Mouse (Mus musculus) activated CD4-positive, CD25-positive, alpha-beta regulatory T cell, adult 4 months (primary cell): ENCODE data around the gene Pnkd. TPM values are rescaled to one million over a fixed set of nuclear protein-coding genes. Genes with fewer than 3 reads are reported as not detected.

Experiments
- ATAC-seq: one replicate; pipeline ENCODE4 v1.8.0; 2017
- polyA plus RNA-seq, 2 experiments: library from polyadenylated mRNA; unstranded; fragments of 100-300 nt; shearing (Covaris generic); gene quantifications; one replicate each; pipeline ENCODE4 v1.2.1; 2017

The Pnkd gene
- 10 to 100 TPM; 80.2 to 97.8 TPM for polyA plus RNA-seq

DNA sequence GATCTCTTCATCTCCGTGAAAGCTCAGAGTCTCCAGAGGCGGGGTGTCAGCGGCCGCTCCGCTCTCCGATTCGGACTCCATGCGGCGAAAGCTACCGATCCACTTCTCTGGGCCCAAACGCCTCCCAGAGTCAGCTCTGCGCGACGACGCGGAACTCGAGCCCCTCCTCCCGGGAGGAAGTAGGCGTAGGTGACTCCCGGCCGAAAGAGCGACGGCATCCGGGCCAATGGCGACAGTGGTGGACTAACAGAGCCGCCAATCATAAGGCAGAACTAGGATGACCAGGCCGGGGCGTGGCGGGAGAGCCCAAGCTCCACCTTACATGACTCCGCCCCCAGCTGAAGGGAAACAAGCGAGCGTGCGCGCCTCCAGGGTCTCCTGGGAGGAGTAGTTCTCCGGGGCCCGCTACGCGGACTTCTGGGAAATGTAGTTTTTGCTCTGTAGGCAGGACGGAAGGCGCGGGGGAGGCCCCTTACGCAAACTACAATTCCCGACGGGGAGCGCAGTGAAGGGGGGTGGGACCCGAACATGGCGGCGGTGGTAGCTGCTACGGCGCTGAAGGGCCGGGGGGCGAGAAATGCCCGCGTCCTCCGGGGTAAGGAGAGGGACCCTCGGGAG is at the start of gene Pnkd, which contains the start of gene Aamp:
Pnkd (plus strand) TSS at position 388 of the 618 bp plus-strand sequence.
Aamp (minus strand) TSS at position 196 of the 618 bp plus-strand sequence.
- ATAC-seq, result peak; percentile 94

DNA sequence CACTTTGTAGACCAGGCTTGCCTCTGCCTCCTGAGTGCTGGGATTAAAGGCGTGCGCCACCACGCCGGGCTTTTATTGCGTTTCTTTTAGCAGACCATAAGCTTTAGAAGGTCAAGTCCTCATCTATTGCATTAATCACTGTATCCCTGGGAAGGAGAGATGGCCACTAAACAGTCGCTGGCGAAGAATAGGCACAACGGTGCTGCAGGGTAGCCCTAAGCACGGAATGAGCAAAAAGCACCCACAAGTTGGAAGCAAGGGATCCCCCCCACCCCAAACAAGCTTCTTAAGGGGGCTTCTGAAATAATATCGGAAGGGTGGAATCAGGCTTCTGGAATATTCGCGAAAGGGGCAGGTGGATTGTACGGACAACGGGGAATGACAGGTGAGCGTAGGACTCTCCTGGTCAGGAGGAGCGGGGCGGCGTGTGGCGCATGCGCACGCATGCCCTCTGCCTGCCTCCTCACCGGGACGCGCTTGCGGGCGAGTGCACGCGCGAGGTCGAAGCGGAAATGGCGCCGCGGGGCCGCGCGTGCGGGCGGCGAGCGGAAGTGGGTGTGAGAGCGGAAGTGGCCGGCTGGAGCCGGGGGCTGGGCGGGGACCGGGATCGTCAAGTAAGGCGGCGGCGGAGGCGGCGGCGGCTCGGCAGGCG is 48.7 kb upstream of the Pnkd start, which contains the start of gene Arpc2:
Arpc2 (plus strand) TSS at position 147 of the 652 bp plus-strand sequence.
- peak; percentile 62 for ATAC-seq

GRCm38 (mm10) chr1:74236590-74237317 is 48.0 kb upstream of the Pnkd start:
- peak; percentile 37 for ATAC-seq

GRCm38 (mm10) chr1:74237671-74238070 is 47.1 kb upstream of the Pnkd start:
- no peak for ATAC-seq

DNA sequence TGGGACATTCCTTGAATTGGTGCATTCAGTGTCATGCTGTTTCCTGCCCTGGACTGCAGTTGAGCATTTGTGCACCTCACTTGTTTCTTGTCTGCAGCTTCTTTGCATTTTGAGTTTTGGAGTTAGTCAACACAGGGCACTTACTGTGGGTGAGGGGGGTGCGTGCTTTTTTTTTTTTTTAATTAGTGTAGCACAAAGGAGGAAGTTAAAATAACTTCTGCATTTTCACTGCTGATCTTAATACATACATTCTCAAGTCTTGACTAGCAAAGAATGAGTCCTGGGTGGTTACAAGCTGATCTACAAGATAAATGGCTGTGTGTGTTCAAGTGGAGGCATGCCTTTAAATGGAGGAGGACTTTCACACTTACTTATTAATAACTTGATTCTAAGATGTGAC is 46.6 kb upstream of the Pnkd start:
- peak; percentile 8 for ATAC-seq

DNA sequence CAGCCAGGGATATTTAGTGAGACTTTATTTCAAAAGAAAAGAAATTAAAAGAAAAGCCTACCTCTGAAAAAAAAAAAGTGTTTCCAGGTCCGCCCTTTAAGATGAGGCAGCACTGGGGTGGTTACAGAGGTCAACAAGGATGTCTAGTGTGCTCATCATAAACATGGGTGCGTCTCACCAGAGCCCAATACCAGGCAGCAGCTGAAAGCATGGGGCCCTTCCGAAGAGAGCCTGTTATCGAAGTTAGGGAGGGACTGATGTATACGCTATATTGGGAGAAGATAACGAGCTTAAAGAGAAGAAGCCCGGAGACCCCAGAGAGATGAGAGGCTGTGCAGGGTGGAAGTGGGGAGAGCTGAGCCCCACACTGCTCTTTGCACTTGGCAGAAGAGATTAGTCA is 45.6 kb upstream of the Pnkd start:
- ATAC-seq, result peak; percentile 37

DNA sequence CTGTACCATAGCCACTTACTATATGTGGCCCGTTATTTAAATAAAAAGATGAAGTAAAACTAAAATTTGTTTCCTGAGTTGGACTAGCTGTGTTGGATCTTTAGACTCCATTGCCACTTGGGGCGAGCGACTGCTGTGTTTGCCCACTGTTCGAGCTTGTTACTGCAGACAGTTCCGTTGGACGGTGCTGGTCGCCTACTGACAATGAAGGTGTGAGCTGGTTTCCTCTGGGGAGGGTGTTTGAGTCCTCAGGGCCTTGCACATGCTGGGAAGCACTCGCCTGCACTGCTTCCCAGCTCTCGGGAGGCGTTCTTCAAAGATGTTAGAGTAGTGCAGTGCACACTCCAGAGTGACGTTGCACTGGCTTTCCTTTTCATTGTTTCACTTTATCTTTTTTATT is 45.1 kb upstream of the Pnkd start:
- ATAC-seq, result no peak

GRCm38 (mm10) chr1:74240311-74240710 is 44.4 kb upstream of the Pnkd start:
- no peak for ATAC-seq

DNA sequence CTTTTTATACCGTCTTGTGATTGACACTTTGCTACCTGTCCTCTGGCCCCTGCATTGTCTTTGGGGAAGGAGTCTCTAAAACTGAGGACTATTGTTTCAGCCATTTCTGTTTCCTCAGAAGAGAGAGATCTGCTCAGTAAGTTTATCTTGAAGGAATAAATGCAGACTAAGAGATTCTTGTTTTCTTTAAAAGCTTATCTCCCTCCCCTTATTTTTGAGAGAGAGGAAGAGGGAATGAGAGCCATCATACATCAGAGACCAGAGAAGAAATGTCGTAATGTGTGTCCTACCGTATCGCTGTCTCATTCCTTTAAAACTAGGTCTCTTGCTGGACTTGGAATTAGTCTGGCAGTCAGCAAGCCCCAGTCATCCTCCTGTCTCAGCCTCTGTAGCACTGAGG is 43.9 kb upstream of the Pnkd start:
- ATAC-seq, result no peak

DNA sequence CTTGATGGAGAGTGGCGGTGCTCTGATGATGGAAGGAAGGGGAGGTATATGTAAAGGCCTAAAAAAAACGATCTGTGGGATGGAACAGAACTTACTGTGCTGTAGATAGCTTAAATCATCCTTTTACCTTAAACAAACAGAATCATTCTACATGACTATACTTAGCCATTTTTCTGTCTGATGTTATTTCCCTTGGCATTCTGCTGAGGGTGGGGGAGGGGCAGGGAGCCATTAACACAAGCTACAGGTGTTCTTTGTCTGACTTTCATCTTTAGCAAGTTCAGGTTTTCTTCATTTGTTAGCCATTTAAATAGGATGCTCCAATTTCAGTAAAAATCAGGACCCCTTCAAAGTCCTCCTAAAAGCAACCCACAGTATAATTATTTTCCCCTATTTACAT is 39.2 kb upstream of the Pnkd start:
- ATAC-seq, result no peak

GRCm38 (mm10) chr1:74248799-74249198 is 35.9 kb upstream of the Pnkd start:
- peak; percentile 97 for ATAC-seq

DNA sequence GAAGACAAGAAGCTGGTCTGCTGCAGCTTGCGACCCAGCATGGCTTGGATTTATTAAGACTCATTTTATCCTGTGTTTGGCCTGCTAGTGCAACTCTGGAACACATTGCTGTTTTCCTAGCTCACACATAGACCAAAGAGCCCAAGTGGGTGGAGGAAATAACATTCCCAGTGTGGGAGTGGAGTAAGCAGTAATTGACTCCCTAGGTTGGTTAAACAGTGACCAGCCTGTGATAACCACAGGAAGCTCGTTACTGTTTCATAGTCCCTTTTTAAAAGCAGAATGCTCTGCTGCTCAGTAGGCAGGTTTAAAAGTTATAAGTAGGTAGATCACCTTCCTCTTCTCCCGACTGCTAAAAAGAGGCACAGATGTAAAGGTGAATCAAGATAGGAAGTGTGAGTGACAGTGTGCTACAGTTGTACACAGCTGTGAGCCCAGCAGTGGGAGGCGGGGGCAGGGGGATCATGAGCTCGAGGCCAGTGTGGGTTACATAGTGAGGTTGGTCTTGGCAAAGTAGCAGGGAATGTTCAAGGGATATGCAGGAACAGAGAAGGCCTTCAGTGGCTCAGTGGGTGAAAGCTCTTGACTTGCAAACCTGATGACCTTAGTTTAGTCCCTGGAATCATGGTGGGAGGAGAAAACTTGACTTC is 35.3 kb upstream of the Pnkd start:
- ATAC-seq, result peak; percentile 1

GRCm38 (mm10) chr1:74250096-74250495 is 34.6 kb upstream of the Pnkd start:
- ATAC-seq, result no peak

DNA sequence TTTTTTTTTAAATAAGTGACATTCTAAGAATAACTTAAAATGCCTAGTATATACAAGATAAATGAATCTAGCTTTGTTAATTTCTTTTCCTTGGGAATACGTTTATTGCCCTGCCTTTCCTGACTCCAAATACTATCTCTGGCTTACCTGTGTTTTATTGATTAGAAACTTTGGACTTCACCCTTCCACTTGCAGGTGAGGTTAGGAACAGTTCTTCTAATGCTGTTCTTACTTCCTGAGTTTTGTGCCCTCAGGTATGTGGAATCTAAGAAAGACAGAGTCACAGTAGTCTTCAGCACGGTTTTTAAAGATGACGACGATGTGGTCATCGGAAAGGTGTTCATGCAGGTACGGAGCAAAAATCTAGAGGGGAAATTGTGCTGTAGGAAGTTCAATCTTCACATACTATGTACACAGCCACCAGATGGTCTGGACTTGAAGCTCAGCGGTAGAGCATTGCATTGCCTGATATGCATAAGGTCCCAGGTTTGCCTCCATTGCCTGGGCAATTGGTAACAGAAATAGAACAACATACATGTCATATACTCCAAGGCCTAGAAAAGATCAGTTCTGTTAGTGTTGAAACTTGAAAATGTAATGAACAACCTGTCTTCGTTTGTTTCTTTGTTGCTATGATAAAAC is 28.9 kb upstream of the Pnkd start:
- no peak for ATAC-seq

DNA sequence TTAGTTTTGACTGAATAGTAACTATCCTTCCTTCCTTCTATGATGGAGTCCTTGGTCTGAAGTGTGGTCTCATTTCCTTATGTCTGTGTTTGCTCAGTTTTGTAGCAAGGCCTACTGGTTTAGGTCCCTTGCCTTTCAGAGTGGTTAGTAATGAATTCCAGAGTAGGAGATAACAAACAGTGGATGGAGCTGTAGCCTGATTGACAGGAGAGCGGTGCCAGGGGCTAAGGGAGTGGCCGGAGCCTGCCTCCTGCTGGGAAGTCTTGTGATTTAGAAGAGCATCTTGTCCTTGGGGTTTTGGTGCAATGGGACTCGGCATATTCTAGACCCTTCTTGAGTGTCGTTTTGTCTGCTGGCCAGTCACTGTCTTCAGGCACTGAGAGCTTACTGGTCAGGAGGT is 27.9 kb upstream of the Pnkd start:
- ATAC-seq, result no peak

DNA sequence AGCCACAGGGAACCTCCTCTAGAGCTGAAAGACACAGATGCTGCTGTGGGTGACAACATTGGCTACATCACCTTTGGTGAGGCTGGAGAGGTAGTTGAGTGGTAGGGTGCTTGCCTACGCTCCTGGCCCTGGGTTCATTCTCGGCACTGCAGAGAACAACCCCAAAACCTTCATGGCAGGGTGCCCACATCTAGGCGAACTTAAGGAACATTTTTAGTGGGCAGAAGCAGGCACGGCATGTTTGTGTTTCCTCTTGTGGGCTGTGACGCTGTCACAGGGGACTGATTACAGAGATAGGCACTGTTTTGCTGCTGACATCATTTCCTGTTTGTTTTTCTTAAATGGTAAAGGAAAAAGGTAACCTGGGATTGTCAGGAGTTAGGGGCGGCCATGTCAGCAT is 22.2 kb upstream of the Pnkd start:
- peak; percentile 74 for ATAC-seq

DNA sequence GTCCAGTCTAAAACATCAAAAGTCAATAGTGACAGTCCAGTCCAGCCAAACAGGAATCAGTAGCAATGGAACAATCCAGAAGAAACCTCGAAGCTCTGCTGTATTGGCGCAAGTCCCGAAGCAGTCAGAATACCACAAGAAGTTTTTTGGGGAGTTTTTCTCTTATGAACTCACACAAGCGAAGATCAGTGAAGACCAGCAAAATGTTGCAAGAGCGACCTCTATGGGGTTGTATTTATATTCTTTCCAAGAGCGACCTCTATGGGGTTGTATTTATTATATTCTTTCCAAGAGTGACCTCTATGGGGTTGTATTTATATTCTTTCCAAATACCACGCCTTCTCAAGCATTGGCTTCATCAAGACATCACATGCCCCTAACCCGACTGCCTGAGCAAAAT is 16.0 kb upstream of the Pnkd start:
- peak; percentile 28 for ATAC-seq

- no peak for ATAC-seq
Observed at GRCm38 (mm10) chr1:74271659-74272058, 13.1 kb upstream of the Pnkd start.

DNA sequence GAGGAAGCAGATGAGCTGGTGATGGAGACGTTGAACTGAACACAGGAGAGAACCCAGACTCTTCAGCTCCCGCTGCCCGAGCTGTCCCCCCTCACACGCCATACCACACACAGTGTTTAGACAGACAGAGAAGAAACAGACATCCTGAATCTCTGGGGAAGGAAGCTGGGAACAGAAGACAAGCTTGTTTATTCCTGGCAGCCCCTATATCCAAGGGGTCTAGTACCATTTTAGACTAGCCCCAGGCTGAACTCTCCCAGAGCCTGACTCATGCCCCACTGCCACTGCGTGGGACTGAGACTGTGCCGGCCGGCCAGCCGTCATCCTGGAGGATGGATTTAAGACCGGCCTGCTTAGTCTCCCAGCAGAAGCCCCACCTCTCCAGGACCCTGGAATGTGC is 9.7 kb upstream of the Pnkd start:
- no peak for ATAC-seq

GRCm38 (mm10) chr1:74277041-74277440 is 7.7 kb upstream of the Pnkd start:
- no peak for ATAC-seq

- ATAC-seq, result no peak
Observed at GRCm38 (mm10) chr1:74277883-74278537, 6.7 kb upstream of the Pnkd start.

DNA sequence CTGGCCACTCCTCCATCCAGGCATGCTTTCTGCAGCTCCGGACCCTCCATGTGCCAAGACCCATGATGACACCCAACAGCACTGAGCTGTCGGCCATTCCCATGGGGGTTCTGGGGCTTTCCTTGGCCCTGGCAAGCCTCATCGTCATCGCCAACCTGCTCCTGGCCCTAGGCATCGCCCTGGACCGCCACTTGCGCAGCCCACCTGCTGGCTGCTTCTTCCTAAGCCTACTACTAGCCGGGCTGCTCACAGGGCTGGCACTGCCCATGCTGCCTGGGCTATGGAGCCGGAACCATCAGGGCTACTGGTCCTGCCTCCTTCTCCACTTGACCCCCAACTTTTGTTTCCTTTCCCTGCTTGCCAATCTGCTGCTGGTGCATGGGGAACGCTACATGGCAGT is 6.2 kb upstream of the Pnkd start, which contains the start of gene Gpbar1:
Gpbar1 (plus strand) TSS at position 13 of the 400 bp plus-strand sequence.
- ATAC-seq, result no peak
